Mouse (Mus musculus) small intestine, adult 2 months (tissue): ENCODE data around the gene Arl15. TPM values are rescaled to one million over a fixed set of nuclear protein-coding genes. Genes with fewer than 3 reads are reported as not detected.
"Not testable (repeated sequence)": the region's sequence is repeated elsewhere in the genome, so short reads cannot be mapped to it uniquely, and the experiment has no call there.

ENCODE experiments used
- H3K27ac ChIP-seq: fragments of 200-500 bp; 2 replicates; pipeline ENCODE4 v1.5.1; 2012; ENCODE audit warnings: low read depth, low read length, control low read depth, inconsistent platforms; ENCODE audit not compliant: insufficient read depth
- H3K27me3 ChIP-seq: fragments of 200-500 bp; 2 replicates; pipeline ENCODE4 v1.6.1; 2012; ENCODE audit warnings: mild to moderate bottlenecking, moderate library complexity, low read length, inconsistent platforms; ENCODE audit not compliant: control insufficient read depth, insufficient read depth
- H3K36me3 ChIP-seq: fragments of 200-500 bp; 2 replicates; pipeline ENCODE4 v1.6.1; 2012; ENCODE audit warnings: mild to moderate bottlenecking, low read length, control low read depth, inconsistent platforms; ENCODE audit not compliant: control insufficient read depth, insufficient read depth
- H3K4me1 ChIP-seq: fragments of 200-500 bp; 2 replicates; pipeline ENCODE4 v1.6.1; 2012; ENCODE audit warnings: low read length, inconsistent platforms, mixed read lengths; ENCODE audit not compliant: control insufficient read depth, insufficient read depth, insufficient read length
- H3K4me3 ChIP-seq: fragments of 200-500 bp; 2 replicates; pipeline ENCODE4 v1.5.1; 2012; ENCODE audit warnings: low read depth, mild to moderate bottlenecking, control low read depth, inconsistent platforms, low read length, moderate library complexity
- CTCF ChIP-seq: fragments of 200-500 bp; IDR thresholded peaks from 2 replicates; pipeline ENCODE4 v1.5.1; 2012; ENCODE audit warnings: low read depth, mild to moderate bottlenecking, control low read depth, inconsistent platforms, low read length, moderate library complexity, mixed read lengths; ENCODE audit not compliant: insufficient replicate concordance, insufficient read length; ENCODE audit errors: extremely low read depth
- POLR2A ChIP-seq: fragments of 200-500 bp; IDR thresholded peaks from 2 replicates; pipeline ENCODE4 v1.6.1; 2012; ENCODE audit warnings: low read depth, mild to moderate bottlenecking, control low read depth, inconsistent platforms, low read length, moderate library complexity
- WGBS: fragments of 180-500 bp; shearing (Covaris S2); methylation state at CpG from one replicate; pipeline ENCODE4 v1.1.7; 2018; 5-methylcytosine and 5-hydroxymethylcytosine counted together
- polyA plus RNA-seq: library from polyadenylated mRNA; depleted of rRNA; stranded (reverse); fragments of >200 nt; gene quantifications from 2 replicates; pipeline ENCODE4 v1.2.3, GENCODE M21; 2012

Arl15 gene
- polyA plus RNA-seq, 1 experiment = 2.0 TPM

DNA sequence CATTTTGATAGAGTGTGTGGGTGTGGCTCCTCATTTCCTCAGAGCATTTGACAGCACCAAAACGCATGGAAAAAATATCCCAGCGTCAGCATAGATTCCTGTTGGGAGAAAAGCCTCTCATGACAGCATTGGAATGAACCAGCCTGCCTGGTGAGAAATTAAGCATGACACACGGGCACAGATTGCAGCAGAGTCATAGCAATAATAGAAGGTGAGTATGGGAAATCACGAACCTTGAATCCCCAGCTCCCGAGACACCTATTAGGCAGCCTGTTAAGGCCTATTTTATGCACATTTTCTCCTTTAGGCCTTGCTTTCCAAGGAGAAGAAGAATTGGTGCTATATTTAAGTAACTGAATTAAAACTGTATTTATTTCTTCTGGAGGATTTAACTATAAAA is 8.5 kb upstream of the Arl15 start:
- TF ChIP-seq POLR2A (no peak), CTCF (no peak)
- Histone ChIP-seq H3K27me3 (no peaks in the 10 kb centered on the region), H3K4me1 (peaks cover 4% of the 10 kb centered on the region; the same call in 1 of the 2 replicates), H3K36me3 (no peaks in the 10 kb centered on the region), H3K4me3 (no peak overlapping the region), H3K27ac (no peak overlapping the region)
- 91% methylated on average over 5 of the region's 5 CpGs for WGBS

DNA sequence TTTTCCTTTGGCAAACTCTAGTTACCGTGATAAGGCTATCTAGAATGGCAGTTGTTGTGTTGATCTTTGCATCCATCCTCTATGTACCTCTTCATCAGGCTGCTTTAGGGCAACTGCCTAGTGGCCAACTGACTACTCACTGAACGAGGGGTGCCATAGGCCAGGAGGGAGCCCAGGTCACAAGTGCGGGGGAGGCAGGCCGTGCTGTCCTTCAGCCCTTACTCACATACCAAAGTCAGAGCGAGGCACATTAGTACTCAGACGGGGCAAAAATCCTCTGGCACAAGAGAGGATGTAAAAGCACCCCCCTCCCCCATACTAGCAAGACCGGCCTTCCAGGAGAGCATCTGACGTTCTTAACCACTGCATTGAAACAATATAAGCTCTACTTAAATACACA is 7.2 kb upstream of the Arl15 start:
- H3K36me3 ChIP-seq = no peaks in the 10 kb centered on the region
- no peak overlapping the region for H3K27ac ChIP-seq
- H3K4me1 ChIP-seq = peaks cover 4% of the 10 kb centered on the region; the same call in 1 of the 2 replicates
- no peak overlapping the region for H3K4me3 ChIP-seq
- no peaks in the 10 kb centered on the region for H3K27me3 ChIP-seq
- TF ChIP-seq CTCF = no peak
- TF ChIP-seq POLR2A = no peak
- WGBS = 32% methylated on average over 8 of the region's 8 CpGs

DNA sequence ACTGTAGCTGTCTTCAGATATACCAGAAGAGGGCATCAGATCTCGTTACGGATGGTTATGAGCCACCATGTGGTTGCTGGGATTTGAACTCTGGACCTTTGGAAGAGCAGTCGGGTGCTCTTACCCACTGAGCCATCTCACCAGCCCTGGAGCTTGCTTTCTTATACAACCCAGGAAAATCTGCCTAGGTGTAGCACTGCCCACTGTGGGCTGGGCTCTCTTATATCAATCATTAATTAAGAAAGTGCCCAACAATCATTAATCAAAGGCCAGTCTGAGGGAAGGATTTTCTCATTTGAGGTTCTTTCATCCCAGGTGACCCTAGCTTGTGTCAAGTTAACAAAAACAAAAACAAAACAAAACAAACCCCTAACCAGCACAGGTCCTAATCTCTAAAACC is 4.3 kb upstream of the Arl15 start:
- not testable (repeated sequence) for H3K27me3 ChIP-seq, H3K4me1 ChIP-seq, H3K4me3 ChIP-seq, H3K36me3 ChIP-seq, H3K27ac ChIP-seq
- 80% methylated on average over 3 of the region's 3 CpGs for WGBS

DNA sequence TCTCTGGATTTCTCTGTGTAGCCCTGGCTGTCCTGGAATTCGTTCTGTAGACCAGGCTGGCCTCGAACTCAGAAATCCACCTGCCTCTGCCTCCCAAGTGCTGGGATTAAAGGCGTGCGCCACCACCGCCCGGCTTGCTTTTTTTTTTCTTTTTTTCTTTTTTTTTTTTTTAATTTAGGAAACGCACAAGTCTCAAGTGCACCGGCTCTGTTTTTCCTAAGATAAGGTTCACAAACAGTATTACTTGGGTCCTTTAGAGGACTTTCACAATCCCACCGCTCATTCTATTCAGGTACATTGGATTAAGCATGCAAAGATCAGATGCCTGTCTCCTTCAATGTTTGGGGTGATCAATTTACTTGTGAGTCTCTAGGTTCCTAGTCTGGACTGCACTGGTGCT is 668 bp upstream of the Arl15 start:
- Histone ChIP-seq H3K27me3 (no peaks in the 10 kb centered on the region), H3K27ac (peak overlapping the region; percentile 31), H3K4me3 (peak overlapping the region; percentile 91), H3K36me3 (no peaks in the 10 kb centered on the region), H3K4me1 (peaks cover 5% of the 10 kb centered on the region; the same call in 1 of the 2 replicates)
- TF ChIP-seq CTCF = no peak
- no peak for TF ChIP-seq POLR2A
- 72% methylated on average over 9 of the region's 9 CpGs for WGBS

DNA sequence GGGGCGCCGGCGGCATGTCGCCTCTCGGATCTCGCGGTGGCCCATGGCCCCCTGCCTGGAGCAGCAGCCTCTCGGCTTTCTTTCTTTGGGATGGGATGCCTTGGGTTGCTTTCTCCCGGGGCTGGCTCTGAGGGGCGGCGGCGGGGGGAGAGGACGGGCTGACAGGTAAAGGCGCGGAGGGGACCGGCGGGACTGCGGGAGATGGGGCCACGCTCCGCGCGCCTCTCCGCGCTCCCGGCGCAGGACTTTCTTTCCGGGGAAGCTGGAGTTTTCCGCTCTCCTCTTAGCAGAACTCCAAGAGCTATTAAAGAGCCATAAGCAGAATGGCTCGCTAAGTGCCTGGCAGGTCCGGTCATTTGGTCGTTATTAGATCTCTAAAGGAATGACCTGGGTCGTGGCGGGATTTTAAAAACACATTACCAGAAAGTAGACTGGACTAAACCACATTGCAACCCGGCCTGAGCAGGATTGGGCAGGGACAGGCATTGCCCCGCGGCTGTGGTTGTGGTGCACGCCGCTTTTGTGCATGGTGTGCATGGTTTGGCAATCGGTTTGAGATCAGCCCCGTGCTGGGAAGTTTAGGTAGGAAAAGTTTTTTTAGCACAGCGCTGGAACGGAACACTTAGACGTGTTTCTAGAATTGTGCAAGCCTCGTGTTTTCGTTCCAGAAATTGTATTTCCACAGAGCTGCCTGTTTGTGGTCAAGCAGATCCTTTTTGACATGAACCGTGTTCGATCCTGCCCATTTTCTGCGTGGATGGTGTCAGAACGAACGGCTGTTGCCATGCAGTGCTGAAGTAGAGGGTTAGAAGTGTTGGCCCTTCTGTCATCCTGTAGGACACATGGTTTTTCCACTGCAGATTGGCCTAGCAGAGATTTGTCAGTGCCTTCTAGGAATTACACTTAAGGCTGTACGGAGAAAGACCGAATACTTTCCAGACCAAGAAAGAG is 675 bp downstream of the Arl15 start:
- H3K36me3 ChIP-seq = no peaks in the 10 kb centered on the region
- peak overlapping the region; percentile 91 for H3K4me3 ChIP-seq
- 2% methylated on average over 51 of the region's 52 CpGs for WGBS
- peak overlapping the region; percentile 51; the same call in 1 of the 2 replicates for H3K27ac ChIP-seq
- H3K4me1 ChIP-seq = peaks cover 5% of the 10 kb centered on the region; the same call in 1 of the 2 replicates
- no peaks in the 10 kb centered on the region for H3K27me3 ChIP-seq
- no peak for TF ChIP-seq CTCF
- TF ChIP-seq POLR2A = no peak

DNA sequence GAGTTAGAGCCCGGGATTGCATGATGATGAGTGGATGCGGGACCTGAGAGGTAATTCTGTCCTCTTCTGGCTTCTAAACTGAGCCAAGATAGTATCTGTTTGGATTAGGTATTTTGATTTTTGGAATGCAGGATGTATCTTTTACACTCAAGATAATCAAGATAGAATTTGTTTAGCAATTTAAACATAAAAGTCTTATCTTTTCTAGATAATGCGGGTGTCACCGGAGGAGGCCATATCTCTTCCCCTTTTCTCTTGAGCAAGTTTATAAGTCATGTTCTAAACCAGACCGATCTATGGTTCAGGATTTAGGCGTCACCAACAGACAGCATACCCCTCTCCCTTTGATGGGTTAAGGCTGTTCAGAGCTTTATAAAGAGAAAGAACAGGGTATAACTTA is 3.1 kb downstream of the Arl15 start:
- H3K36me3 ChIP-seq = no peaks in the 10 kb centered on the region
- no peak for TF ChIP-seq POLR2A
- TF ChIP-seq CTCF = no peak

DNA sequence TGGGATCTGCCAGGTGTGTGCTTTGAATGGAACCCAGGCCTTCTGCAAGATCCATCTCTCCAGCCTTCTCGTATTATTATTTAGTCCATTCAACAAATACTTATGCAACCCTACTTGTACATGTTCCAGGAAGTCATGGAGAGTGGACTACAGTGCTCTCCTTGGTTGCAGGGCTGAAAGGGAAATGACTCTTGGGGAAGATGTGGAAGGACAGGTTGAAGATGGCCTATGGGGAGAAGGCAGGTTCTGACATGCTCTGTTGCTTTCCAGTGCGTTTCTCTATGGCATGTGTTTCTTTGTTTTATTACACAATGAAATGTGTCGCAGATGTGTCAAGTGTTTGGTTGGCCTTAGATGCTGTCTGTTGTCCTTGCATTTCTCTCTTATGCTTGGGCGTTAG is 5.1 kb downstream of the Arl15 start:
- no peaks in the 10 kb centered on the region for H3K36me3 ChIP-seq
- no peaks in the 10 kb centered on the region for H3K27me3 ChIP-seq
- peaks cover 5% of the 10 kb centered on the region; the same call in 1 of the 2 replicates for H3K4me1 ChIP-seq
- WGBS = 92% methylated on average over 4 of the region's 4 CpGs
- H3K4me3 ChIP-seq = no peak overlapping the region
- TF ChIP-seq CTCF (no peak), POLR2A (no peak)
- H3K27ac ChIP-seq = no peak overlapping the region

More for the DNA sequence above, 3.1 kb downstream of the Arl15 start:
- Histone ChIP-seq H3K4me1 (peaks cover 5% of the 10 kb centered on the region; the same call in 1 of the 2 replicates), H3K27me3 (no peaks in the 10 kb centered on the region), H3K4me3 (no peak overlapping the region), H3K27ac (no peak overlapping the region)
- WGBS = 59% methylated on average over 6 of the region's 6 CpGs

DNA sequence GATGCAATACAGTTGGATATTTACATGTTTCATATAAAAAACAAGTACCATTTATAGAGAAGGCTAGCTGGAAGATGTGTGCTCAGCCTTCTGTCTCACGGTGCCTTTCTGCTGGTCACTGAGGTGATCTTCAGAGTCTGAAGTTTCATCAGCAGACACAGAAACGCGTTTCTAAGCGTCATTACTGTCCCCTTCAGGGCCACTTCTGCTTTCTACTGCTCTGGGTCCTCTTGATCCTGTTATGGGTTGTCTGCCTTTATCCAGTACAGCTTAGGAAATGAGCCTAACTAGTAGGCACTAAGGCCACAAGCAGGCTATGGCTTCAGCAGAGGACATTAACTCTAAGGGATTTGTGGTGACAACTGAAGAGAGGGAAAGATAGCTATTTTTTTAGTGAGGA is 5.9 kb downstream of the Arl15 start:
- H3K27me3 ChIP-seq = no peaks in the 10 kb centered on the region
- WGBS = 95% methylated on average over 4 of the region's 4 CpGs

More for the DNA sequence above, 5.9 kb downstream of the Arl15 start:
- H3K4me1 ChIP-seq = peaks cover 4% of the 10 kb centered on the region; the same call in 1 of the 2 replicates
- no peaks in the 10 kb centered on the region for H3K36me3 ChIP-seq
- no peak overlapping the region for H3K4me3 ChIP-seq
- no peak for TF ChIP-seq CTCF
- TF ChIP-seq POLR2A = no peak
- no peak overlapping the region for H3K27ac ChIP-seq
